Mouse (Mus musculus) CH12.LX (cell line): ENCODE results near the gene Gm10961. TPM values are rescaled to one million over a fixed set of nuclear protein-coding genes. Genes with fewer than 3 reads are reported as not detected.

Source experiments
- DNase-seq: peaks from one replicate; pipeline ENCODE4 v3.0.0-alpha.2; 2013; ENCODE audit errors: extremely low read depth
- H3K27ac ChIP-seq: 2 replicates; pipeline ENCODE4 v1.5.1; 2012; ENCODE audit warnings: low read depth, mild to moderate bottlenecking, control low read depth, moderate library complexity; ENCODE audit not compliant: insufficient read depth
- H3K27me3 ChIP-seq: replicated peaks from 2 replicates; pipeline ENCODE3; 2012; ENCODE audit warnings: inconsistent platforms
- H3K36me3 ChIP-seq, 2 experiments: replicated peaks in 1 of 2; 2 replicates each; pipeline versions ENCODE3 to v1.6.1; 2012; ENCODE audit warnings: inconsistent platforms in 1 of 2, low read length in 1 of 2, mild to moderate bottlenecking in 1 of 2, mixed read lengths in 1 of 2, moderate library complexity in 1 of 2; ENCODE audit not compliant: control insufficient read depth in 1 of 2, insufficient read depth in 1 of 2
- H3K4me1 ChIP-seq, 2 experiments: 2 replicates each; pipeline ENCODE4 v1.6.1; 2012; ENCODE audit warnings: inconsistent platforms in 1 of 2, moderate library complexity in 1 of 2; ENCODE audit not compliant: insufficient read depth in 2 of 2, control insufficient read depth in 1 of 2
- H3K4me2 ChIP-seq: 2 replicates; pipeline ENCODE4 v1.6.1; 2012; ENCODE audit warnings: low read depth, mild to moderate bottlenecking, control low read depth; ENCODE audit not compliant: poor library complexity, insufficient read depth, severe bottlenecking
- H3K4me3 ChIP-seq, 3 experiments: fragments of 150-350 bp in 1 of 3; sonication (generic) in 1 of 3; replicated peaks in 1 of 3; 2 replicates each; pipeline versions ENCODE3 to v1.5.1; 2011 to 2012; ENCODE audit warnings: low read depth in 2 of 3, low read length in 2 of 3, mild to moderate bottlenecking in 2 of 3, moderate library complexity in 2 of 3, control low read depth in 1 of 3, improper control_type of control experiment in 1 of 3, inconsistent platforms in 1 of 3, mixed read lengths in 1 of 3; ENCODE audit not compliant: poor library complexity in 1 of 3
- H3K79me2 ChIP-seq: replicated peaks from 2 replicates; pipeline ENCODE4 v1.6.1; 2012; ENCODE audit warnings: mild to moderate bottlenecking, moderate library complexity; ENCODE audit not compliant: control insufficient read depth, poor library complexity, insufficient read depth, severe bottlenecking; ENCODE audit errors: extremely low read depth
- H3K9ac ChIP-seq: 2 replicates; pipeline ENCODE4 v1.6.1; 2012; ENCODE audit warnings: low read depth, mild to moderate bottlenecking, control low read depth, moderate library complexity; ENCODE audit not compliant: insufficient read depth
- H3K9me3 ChIP-seq: replicated peaks from 2 replicates; pipeline ENCODE3; 2012; ENCODE audit warnings: low read length, inconsistent platforms, mixed read lengths
- BHLHE40 ChIP-seq: IDR thresholded peaks from 2 replicates; pipeline ENCODE4 v1.6.1; 2011; ENCODE audit warnings: mild to moderate bottlenecking, low read depth, low read length, improper control_type of control experiment
- CHD1 ChIP-seq: IDR thresholded peaks from 2 replicates; pipeline ENCODE4 v1.6.1; 2012; ENCODE audit warnings: low read depth, low read length, improper control_type of control experiment, inconsistent platforms
- CHD2 ChIP-seq: IDR thresholded peaks from 2 replicates; pipeline ENCODE4 v1.6.1; 2011; ENCODE audit warnings: low read length, improper control_type of control experiment
- CTCF ChIP-seq, 2 experiments: IDR thresholded peaks in 1 of 2; conservative IDR thresholded peaks in 1 of 2; 2 replicates each; pipeline ENCODE4 v1.5.1; 2011 to 2012; ENCODE audit warnings: low read depth in 2 of 2, low read length in 2 of 2, improper control_type of control experiment in 1 of 2, inconsistent platforms in 1 of 2, mild to moderate bottlenecking in 1 of 2, moderate library complexity in 1 of 2
- E2F4 ChIP-seq: IDR thresholded peaks from 2 replicates; pipeline ENCODE4 v1.6.1; 2011; ENCODE audit warnings: low read depth, low read length, improper control_type of control experiment; ENCODE audit not compliant: insufficient replicate concordance
- ELF1 ChIP-seq: IDR thresholded peaks from 2 replicates; pipeline ENCODE4 v1.6.1; 2014; ENCODE audit warnings: low read depth, mild to moderate bottlenecking, inconsistent platforms, low read length, improper control_type of control experiment
- EP300 ChIP-seq: IDR thresholded peaks from 2 replicates; pipeline ENCODE4 v1.6.1; 2011; ENCODE audit warnings: low read length, improper control_type of control experiment
- ETS1 ChIP-seq: conservative IDR thresholded peaks from 2 replicates; pipeline ENCODE4 v1.6.1; 2012; ENCODE audit warnings: low read depth, mild to moderate bottlenecking, inconsistent platforms, low read length, improper control_type of control experiment, moderate library complexity
- GABPA ChIP-seq: IDR thresholded peaks from 2 replicates; pipeline ENCODE4 v1.6.1; 2012; ENCODE audit warnings: low read depth, low read length, improper control_type of control experiment, inconsistent platforms; ENCODE audit not compliant: insufficient replicate concordance
- HCFC1 ChIP-seq: IDR thresholded peaks from 2 replicates; pipeline ENCODE4 v1.6.1; 2012; ENCODE audit warnings: low read depth, mild to moderate bottlenecking, inconsistent platforms, low read length, improper control_type of control experiment
- IRF4 ChIP-seq: IDR thresholded peaks from 2 replicates; pipeline ENCODE4 v1.6.1; 2014; ENCODE audit warnings: low read depth, mild to moderate bottlenecking, inconsistent platforms, low read length, improper control_type of control experiment
- JUN ChIP-seq: IDR thresholded peaks from 2 replicates; pipeline ENCODE4 v1.6.1; 2011; ENCODE audit warnings: low read depth, mild to moderate bottlenecking, low read length, improper control_type of control experiment, moderate library complexity; ENCODE audit not compliant: insufficient read depth
- JUND ChIP-seq: conservative IDR thresholded peaks from 2 replicates; pipeline ENCODE4 v1.6.1; 2011; ENCODE audit warnings: low read depth, low read length, improper control_type of control experiment
- KAT2A ChIP-seq: IDR thresholded peaks from 2 replicates; pipeline ENCODE4 v1.6.1; 2012; ENCODE audit warnings: low read length, improper control_type of control experiment, inconsistent platforms; ENCODE audit not compliant: insufficient replicate concordance
- MAFK ChIP-seq: IDR thresholded peaks from 2 replicates; pipeline ENCODE4 v1.6.1; 2011; ENCODE audit warnings: low read length, improper control_type of control experiment; ENCODE audit not compliant: insufficient replicate concordance
- MAX ChIP-seq: IDR thresholded peaks from 2 replicates; pipeline ENCODE4 v1.6.1; 2011; ENCODE audit warnings: low read length, improper control_type of control experiment
- MAZ ChIP-seq: IDR thresholded peaks from 2 replicates; pipeline ENCODE4 v1.6.1; 2012; ENCODE audit warnings: low read depth, mild to moderate bottlenecking, inconsistent platforms, low read length, improper control_type of control experiment, moderate library complexity
- MEF2A ChIP-seq: IDR thresholded peaks from 2 replicates; pipeline ENCODE4 v1.6.1; 2014; ENCODE audit warnings: low read depth, mild to moderate bottlenecking, inconsistent platforms, low read length, improper control_type of control experiment, borderline replicate concordance
- MXI1 ChIP-seq: IDR thresholded peaks from 2 replicates; pipeline ENCODE4 v1.6.1; 2011; ENCODE audit warnings: mild to moderate bottlenecking, low read depth, low read length, improper control_type of control experiment
- MYC ChIP-seq: IDR thresholded peaks from 2 replicates; pipeline ENCODE4 v1.6.1; 2011; ENCODE audit warnings: low read depth, mild to moderate bottlenecking, improper control_type of control experiment, low read length
- NELFE ChIP-seq: IDR thresholded peaks from 2 replicates; pipeline ENCODE4 v1.6.1; 2011; ENCODE audit warnings: low read depth, low read length, improper control_type of control experiment
- NRF1 ChIP-seq: IDR thresholded peaks from 2 replicates; pipeline ENCODE4 v1.6.1; 2014; ENCODE audit warnings: low read depth, mild to moderate bottlenecking, inconsistent platforms, low read length, improper control_type of control experiment, moderate library complexity
- PAX5 ChIP-seq: IDR thresholded peaks from 2 replicates; pipeline ENCODE4 v1.6.1; 2012; ENCODE audit warnings: low read length, inconsistent platforms, mixed read lengths
- POLR2A ChIP-seq: IDR thresholded peaks from 2 replicates; pipeline ENCODE4 v1.6.1; 2011; ENCODE audit warnings: low read depth, mild to moderate bottlenecking, improper control_type of control experiment, low read length
- POLR2AphosphoS2 ChIP-seq: IDR thresholded peaks from 2 replicates; pipeline ENCODE4 v1.6.1; 2011; ENCODE audit warnings: low read depth, low read length, improper control_type of control experiment
- RAD21 ChIP-seq: IDR thresholded peaks from 2 replicates; pipeline ENCODE4 v1.6.1; 2011; ENCODE audit warnings: low read depth, mild to moderate bottlenecking, low read length, improper control_type of control experiment, moderate library complexity
- RCOR1 ChIP-seq: conservative IDR thresholded peaks from 2 replicates; pipeline ENCODE4 v1.6.1; 2012; ENCODE audit warnings: low read depth, mild to moderate bottlenecking, inconsistent platforms, low read length, improper control_type of control experiment
- SIN3A ChIP-seq: IDR thresholded peaks from 2 replicates; pipeline ENCODE4 v1.6.1; 2012; ENCODE audit warnings: low read length, improper control_type of control experiment, inconsistent platforms
- SMC3 ChIP-seq: IDR thresholded peaks from 2 replicates; pipeline ENCODE4 v1.6.1; 2011; ENCODE audit warnings: low read depth, low read length, improper control_type of control experiment
- TBP ChIP-seq: conservative IDR thresholded peaks from 2 replicates; pipeline ENCODE4 v1.6.1; 2011; ENCODE audit warnings: low read depth, low read length, improper control_type of control experiment
- TCF12 ChIP-seq: IDR thresholded peaks from 2 replicates; pipeline ENCODE4 v1.6.1; 2014; ENCODE audit warnings: low read depth, mild to moderate bottlenecking, inconsistent platforms, low read length, improper control_type of control experiment
- UBTF ChIP-seq: IDR thresholded peaks from 2 replicates; pipeline ENCODE4 v1.6.1; 2012; ENCODE audit warnings: low read depth, mild to moderate bottlenecking, inconsistent platforms, low read length, improper control_type of control experiment, moderate library complexity
- USF1 ChIP-seq: IDR thresholded peaks from 2 replicates; pipeline ENCODE4 v1.6.1; 2014; ENCODE audit warnings: low read depth, mild to moderate bottlenecking, inconsistent platforms, low read length, improper control_type of control experiment
- USF2 ChIP-seq: conservative IDR thresholded peaks from 2 replicates; pipeline ENCODE4 v1.6.1; 2011; ENCODE audit warnings: low read depth, low read length, improper control_type of control experiment
- ZC3H11A ChIP-seq: IDR thresholded peaks from 2 replicates; pipeline ENCODE4 v1.6.1; 2012; ENCODE audit warnings: low read depth, mild to moderate bottlenecking, inconsistent platforms, low read length, improper control_type of control experiment
- ZKSCAN1 ChIP-seq: IDR thresholded peaks from 2 replicates; pipeline ENCODE4 v1.6.1; 2012; ENCODE audit warnings: low read depth, inconsistent platforms, low read length, improper control_type of control experiment, borderline replicate concordance
- ZMIZ1 ChIP-seq: IDR thresholded peaks from 2 replicates; pipeline ENCODE4 v1.6.1; 2012; ENCODE audit warnings: low read depth, mild to moderate bottlenecking, inconsistent platforms, low read length, improper control_type of control experiment
- ZNF384 ChIP-seq: IDR thresholded peaks from 2 replicates; pipeline ENCODE4 v1.6.1; 2012; ENCODE audit warnings: low read depth, low read length, improper control_type of control experiment, inconsistent platforms
- dilution Hi-C: fragments of 300-500 bp; cut with MboI; formaldehyde crosslinking; loops from 2 replicates; pipeline ENCODE4 v1.14.3; 2020; ENCODE audit warnings: low sequenced_read_pairs; ENCODE audit not compliant: extremely low pct_unique_long_range_greater_than_20kb, extremely low pct_ligation_motif_present
- in situ Hi-C: fragments of 300-500 bp; cut with MboI; formaldehyde crosslinking; loops from 3 replicates; pipeline ENCODE4 v1.14.3; 2019; ENCODE audit warnings: low sequenced_read_pairs, low pct_ligation_motif_present, low pct_unique_long_range_greater_than_20kb, mixed read lengths
- polyA plus RNA-seq: library from polyadenylated mRNA; unstranded; fragments of >175 nt; gene quantifications from 2 replicates; pipeline ENCODE4 v1.2.1, GENCODE M21; 2012; ENCODE audit warnings: low read depth; ENCODE audit not compliant: insufficient read length
- total RNA-seq, 2 experiments: library from RNA; depleted of rRNA; stranded (reverse); fragments of 300-350 nt in 1 of 2; fragments of >200 nt in 1 of 2; gene quantifications; 2 replicates each; pipeline ENCODE4 v1.2.3; 2012 to 2014

The Gm10961 gene
- total RNA-seq (2012; rRNA removed) (not detected in 2 replicates), total RNA-seq (2014; rRNA removed) (not detected in 2 replicates), polyA plus RNA-seq (not detected in 2 replicates)

GRCm38 (mm10) chr3:107630682-107631522 is at the start of gene Gm10961:
Gene Gm10961, plus strand, starts transcription at chr3:107631322.
- no peaks in the 10 kb centered on the region for H3K27me3 ChIP-seq
- dilution Hi-C loops: no loop called here
- peak within 1 kb of the TSS; percentile 96 for H3K9ac ChIP-seq
- in situ Hi-C loops: no loop called here
- H3K27ac ChIP-seq: peak within 1 kb of the TSS; percentile 32; the same call in 1 of the 2 replicates
- no peaks in the 10 kb centered on the region for H3K79me2 ChIP-seq
- no peak for TF ChIP-seq MYC
- TF ChIP-seq MAFK: no peak
- 0 out of 2 replicates have a peak, but pooled peaks have one; percentile 27 for TF ChIP-seq ELF1
- TF ChIP-seq USF2: no peak
- no peak for TF ChIP-seq HCFC1
- TF ChIP-seq TBP: no peak
- no peak for TF ChIP-seq USF1
- TF ChIP-seq TCF12: no peak
- peak; percentile 67 for TF ChIP-seq IRF4
- 0 out of 2 replicates have a peak, but pooled peaks have one; percentile 37 for TF ChIP-seq MEF2A
- TF ChIP-seq ZKSCAN1: no peak
- TF ChIP-seq MAZ: no peak
- TF ChIP-seq E2F4: no peak
- peak; percentile 44; the same call in 1 of the 2 replicates for TF ChIP-seq CHD2
- no peak for TF ChIP-seq EP300
- 0 out of 2 replicates have a peak, but pooled peaks have one; percentile 8 for TF ChIP-seq BHLHE40
- TF ChIP-seq RAD21: no peak
- 0 out of 2 replicates have a peak, but pooled peaks have one; percentile 23 for TF ChIP-seq POLR2A
- no peak for TF ChIP-seq PAX5
- TF ChIP-seq SMC3: no peak
- no peak for TF ChIP-seq CTCF (conservative IDR thresholded peaks at IDR 0.05 in 1 of 2, IDR thresholded peaks at IDR 0.05 in 1 of 2; ENCODE audit: low read depth in 2 of 2, low read length in 2 of 2)
- no peak for TF ChIP-seq POLR2AphosphoS2
- no peak for TF ChIP-seq ZC3H11A
- TF ChIP-seq JUND: no peak
- TF ChIP-seq UBTF: peak; percentile 57; the same call in 1 of the 2 replicates
- TF ChIP-seq MAX: no peak
- TF ChIP-seq SIN3A: peak; percentile 50; the same call in 1 of the 2 replicates
- TF ChIP-seq NELFE: no peak
- no peak for TF ChIP-seq ZNF384
- no peak for TF ChIP-seq MXI1
- TF ChIP-seq KAT2A: no peak
- TF ChIP-seq CHD1: no peak
- TF ChIP-seq ETS1: peak; percentile 44
- no peak for TF ChIP-seq GABPA
- no peak for TF ChIP-seq JUN
- no peak for TF ChIP-seq RCOR1
- TF ChIP-seq NRF1: no peak
- no peak for TF ChIP-seq ZMIZ1
- peaks cover 6 to 22% of the 10 kb centered on the region in 2 experiments; a peak in 3 of 4 replicates for H3K4me1 ChIP-seq
- peak within 1 kb of the TSS; percentile 71 for H3K4me2 ChIP-seq
- no peaks in the 10 kb centered on the region for H3K9me3 ChIP-seq
- H3K4me3 ChIP-seq: peak within 1 kb of the TSS; percentile 73 to 96 (median 93)
- peaks cover 22 to 37% of the 10 kb centered on the region in 2 experiments for H3K36me3 ChIP-seq
- peak; percentile 49 for DNase-seq
